Mouse (Mus musculus) C2C12 (cell line): Measurements from ENCODE around the gene Rec114. TPM values are rescaled to one million over a fixed set of nuclear protein-coding genes. Genes with fewer than 3 reads are reported as not detected.

Experiments used
- H3K27me3 ChIP-seq: one replicate; pipeline ENCODE4 v1.6.1; 2011; ENCODE audit not compliant: control insufficient read depth, insufficient read depth, insufficient read length
- H3K36me3 ChIP-seq: one replicate; pipeline ENCODE4 v1.6.1; 2011; ENCODE audit not compliant: control insufficient read depth, insufficient read depth
- H3K4me3 ChIP-seq: one replicate; pipeline ENCODE4 v1.5.1; 2011; ENCODE audit warnings: mild to moderate bottlenecking, control low read depth; ENCODE audit not compliant: poor library complexity, insufficient read depth, severe bottlenecking
- H3K79me2 ChIP-seq: one replicate; pipeline ENCODE4 v1.6.1; 2011; ENCODE audit not compliant: control insufficient read depth, insufficient read depth
- H3K79me3 ChIP-seq: one replicate; pipeline ENCODE4 v1.6.1; 2011; ENCODE audit warnings: low read depth, control low read depth
- H3ac ChIP-seq: one replicate; pipeline ENCODE3; 2011; ENCODE audit warnings: low read depth; ENCODE audit not compliant: control insufficient read depth, insufficient read length
- CEBPB ChIP-seq: IDR thresholded peaks from one replicate; pipeline ENCODE4 v1.6.1; 2011; ENCODE audit warnings: low read depth, mild to moderate bottlenecking, control low read depth, moderate library complexity
- CTCF ChIP-seq: IDR thresholded peaks from one replicate; pipeline ENCODE4 v1.5.1; 2011; ENCODE audit not compliant: control insufficient read depth, insufficient read depth, insufficient read length
- FOSL1 ChIP-seq: IDR thresholded peaks from one replicate; pipeline ENCODE4 v1.8.0; 2011; ENCODE audit warnings: mild to moderate bottlenecking, low read length; ENCODE audit not compliant: poor library complexity, insufficient read depth, severe bottlenecking
- MAX ChIP-seq: IDR thresholded peaks from one replicate; pipeline ENCODE4 v1.6.1; 2011; ENCODE audit warnings: mild to moderate bottlenecking, control low read depth
- MYOD1 ChIP-seq: IDR thresholded peaks from one replicate; pipeline ENCODE4 v1.6.1; 2011; ENCODE audit warnings: low read depth; ENCODE audit not compliant: control insufficient read depth, insufficient read length
- MYOG ChIP-seq: IDR thresholded peaks from one replicate; pipeline ENCODE4 v1.6.1; 2011; ENCODE audit not compliant: control insufficient read depth, insufficient read length; ENCODE audit errors: extremely low read depth
- USF1 ChIP-seq: IDR thresholded peaks from one replicate; pipeline ENCODE4 v1.6.1; 2011; ENCODE audit warnings: low read depth, mild to moderate bottlenecking, control low read depth, moderate library complexity
- polyA plus RNA-seq: library from polyadenylated mRNA; unstranded; fragments of >200 nt; fragmentation: generic; extraction: Trizol; gene quantifications from one replicate; pipeline ENCODE4 v1.2.1, GENCODE M21; 2012; ENCODE audit warnings: missing spikeins

Rec114 gene
- polyA plus RNA-seq, 1 experiment, result 1.1 TPM

DNA sequence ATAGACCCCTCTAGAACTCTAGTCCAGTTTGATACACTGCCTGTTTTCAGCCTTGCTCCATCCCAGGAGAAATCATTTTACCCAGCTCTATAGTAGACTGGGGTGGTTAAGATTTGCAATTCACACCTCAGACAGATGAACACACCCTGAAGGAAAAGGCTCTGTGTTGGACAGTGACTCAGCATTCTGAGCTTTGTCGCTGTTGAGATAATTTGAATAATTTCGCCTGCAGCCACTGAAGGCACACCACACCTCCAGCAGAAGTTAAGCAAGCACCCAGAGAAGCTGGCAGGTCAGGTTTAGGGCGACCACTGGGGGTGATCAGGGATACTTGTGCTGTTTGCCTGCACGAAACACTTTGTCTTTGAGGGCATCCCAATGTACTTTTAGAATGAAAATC, 4.4 kb upstream of the Rec114 start:
- no peak overlapping the region for H3ac ChIP-seq
- no peak overlapping the region for H3K4me3 ChIP-seq
- H3K79me2 ChIP-seq, result no peaks in the 10 kb centered on the region
- TF ChIP-seq MAX (no peak), CTCF (no peak), FOSL1 (no peak), MYOD1 (no peak)
- H3K27me3 ChIP-seq, result no peaks in the 10 kb centered on the region
- H3K36me3 ChIP-seq, result no peaks in the 10 kb centered on the region
- H3K79me3 ChIP-seq, result no peaks in the 10 kb centered on the region

DNA sequence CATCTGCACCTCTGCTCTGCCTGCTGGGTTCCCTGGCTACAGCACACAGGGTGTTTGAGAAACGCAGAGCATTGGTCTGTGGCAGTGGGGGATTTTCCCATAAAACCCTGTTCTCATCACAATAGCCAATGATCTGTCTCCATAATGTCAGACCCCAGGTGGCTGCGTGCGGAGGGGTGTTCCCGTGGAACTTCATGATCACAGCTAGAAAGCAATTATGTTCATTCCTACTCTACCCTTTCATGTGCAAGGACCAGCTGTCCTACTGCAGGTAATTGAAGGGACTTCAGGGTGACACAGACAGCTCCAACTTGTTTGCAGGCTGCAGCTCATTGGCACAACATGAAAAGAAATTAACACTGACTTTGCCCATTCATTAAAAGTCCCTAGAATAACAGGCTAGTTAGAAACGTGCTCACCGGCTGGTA, 3.6 kb upstream of the Rec114 start:
- Histone ChIP-seq H3ac (no peak overlapping the region), H3K79me3 (no peaks in the 10 kb centered on the region), H3K27me3 (no peaks in the 10 kb centered on the region), H3K4me3 (no peak overlapping the region), H3K79me2 (no peaks in the 10 kb centered on the region), H3K36me3 (no peaks in the 10 kb centered on the region)
- TF ChIP-seq CEBPB (no peak), MYOG (no peak), FOSL1 (no peak), MAX (no peak), MYOD1 (no peak), CTCF (no peak), USF1 (no peak)

DNA sequence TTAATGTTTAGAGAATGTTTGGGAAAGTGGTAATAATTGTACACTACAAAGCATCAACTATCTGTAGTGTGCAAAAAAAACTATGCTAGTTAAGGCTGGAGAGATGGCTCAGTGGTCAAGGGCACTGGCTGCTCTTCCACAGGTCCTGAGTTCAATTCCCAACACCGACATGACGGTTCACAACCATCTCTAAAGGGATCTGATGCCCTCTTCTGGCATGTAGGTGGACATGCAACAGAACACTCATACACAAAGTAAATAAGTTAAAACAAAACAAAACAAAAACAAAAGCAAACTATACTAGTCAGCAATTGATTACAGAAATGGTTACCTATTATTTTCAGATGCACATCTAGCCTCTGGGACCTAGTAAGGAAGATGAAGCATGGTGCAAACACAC, 1.1 kb downstream of the Rec114 start:
- Histone ChIP-seq H3ac (no peak overlapping the region), H3K27me3 (no peaks in the 10 kb centered on the region), H3K4me3 (no peak overlapping the region), H3K36me3 (no peaks in the 10 kb centered on the region), H3K79me3 (no peaks in the 10 kb centered on the region), H3K79me2 (no peaks in the 10 kb centered on the region)
- TF ChIP-seq MAX (no peak), MYOD1 (no peak), CTCF (no peak), MYOG (no peak), FOSL1 (no peak), USF1 (no peak), CEBPB (no peak)

DNA sequence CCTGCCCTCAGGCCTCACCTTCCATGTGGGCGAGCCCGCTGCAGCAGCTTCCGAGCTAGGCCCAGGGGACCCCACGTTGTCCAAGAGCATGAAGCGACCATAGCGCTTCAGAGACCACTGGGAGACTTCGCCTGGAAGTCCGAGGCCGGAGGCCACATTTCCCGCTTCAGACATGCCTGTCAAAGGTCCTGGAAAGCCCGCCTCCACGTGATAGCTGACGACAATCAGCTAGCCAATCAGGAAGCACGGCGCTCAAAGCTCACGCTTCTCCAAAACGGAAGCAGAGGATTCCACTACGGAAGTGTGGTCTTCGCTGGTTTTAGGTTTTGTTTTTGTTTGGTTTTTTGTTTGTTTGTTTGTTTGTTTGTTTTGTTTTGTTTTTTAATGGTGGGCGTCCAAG, 2.4 kb downstream of the Rec114 start:
- TF ChIP-seq FOSL1 (no peak), MYOD1 (no peak)
- no peaks in the 10 kb centered on the region for H3K36me3 ChIP-seq
- no peak overlapping the region for H3K4me3 ChIP-seq

DNA sequence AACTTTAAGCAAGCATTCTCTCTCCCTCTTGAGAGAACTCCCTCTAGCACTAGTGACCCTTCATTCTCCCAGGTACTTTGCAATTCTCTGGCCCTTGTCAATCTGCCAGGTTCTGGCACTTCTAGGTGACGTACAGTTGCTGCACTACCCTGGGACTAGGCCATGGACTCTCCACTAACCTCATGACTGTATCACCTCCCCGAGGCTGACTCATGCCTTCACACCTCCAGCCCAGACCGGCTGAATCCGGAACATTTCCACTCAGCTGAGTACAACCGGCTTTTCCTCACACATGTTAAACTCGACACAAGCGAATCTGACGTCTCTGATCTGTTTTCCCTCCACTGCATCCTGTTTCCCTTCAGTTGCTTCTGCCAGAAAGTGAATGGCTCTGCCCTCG, 4.0 kb downstream of the Rec114 start:
- H3K27me3 ChIP-seq, result no peaks in the 10 kb centered on the region
- H3K79me2 ChIP-seq, result no peaks in the 10 kb centered on the region
- H3K36me3 ChIP-seq, result no peaks in the 10 kb centered on the region
- H3K79me3 ChIP-seq, result no peaks in the 10 kb centered on the region
- no peak overlapping the region for H3ac ChIP-seq
- no peak for TF ChIP-seq MAX
- TF ChIP-seq CEBPB, result no peak
- TF ChIP-seq USF1, result no peak
- no peak for TF ChIP-seq FOSL1
- TF ChIP-seq MYOG, result no peak
- TF ChIP-seq MYOD1, result no peak
- TF ChIP-seq CTCF, result no peak
- H3K4me3 ChIP-seq, result no peak overlapping the region

More for the DNA sequence above, 2.4 kb downstream of the Rec114 start:
- Histone ChIP-seq H3ac (no peak overlapping the region), H3K79me2 (no peaks in the 10 kb centered on the region), H3K79me3 (no peaks in the 10 kb centered on the region), H3K27me3 (no peaks in the 10 kb centered on the region)

DNA sequence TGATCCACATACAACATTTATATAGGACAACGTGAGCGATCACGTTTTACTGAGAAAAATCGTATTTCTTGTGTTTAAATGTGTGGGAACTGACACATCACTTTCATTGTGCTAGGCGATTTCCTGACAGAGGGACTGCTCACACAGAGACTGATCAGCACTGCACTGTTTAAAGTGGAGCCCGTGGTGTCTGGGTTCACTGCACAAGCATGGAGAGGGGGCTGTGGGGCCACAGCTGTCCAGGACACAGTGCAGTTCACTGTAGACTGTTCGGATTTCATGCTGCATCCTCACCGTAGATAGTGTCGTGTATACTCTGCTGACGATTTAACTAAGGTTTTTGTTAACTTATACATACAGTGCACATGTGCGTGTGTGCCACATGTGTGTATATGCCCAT, 20.6 kb downstream of the Rec114 start:
- TF ChIP-seq USF1, result no peak
- no peak for TF ChIP-seq MYOD1
- TF ChIP-seq CEBPB, result no peak
- TF ChIP-seq FOSL1, result no peak
- no peak for TF ChIP-seq CTCF
- TF ChIP-seq MAX, result no peak
- no peak for TF ChIP-seq MYOG

DNA sequence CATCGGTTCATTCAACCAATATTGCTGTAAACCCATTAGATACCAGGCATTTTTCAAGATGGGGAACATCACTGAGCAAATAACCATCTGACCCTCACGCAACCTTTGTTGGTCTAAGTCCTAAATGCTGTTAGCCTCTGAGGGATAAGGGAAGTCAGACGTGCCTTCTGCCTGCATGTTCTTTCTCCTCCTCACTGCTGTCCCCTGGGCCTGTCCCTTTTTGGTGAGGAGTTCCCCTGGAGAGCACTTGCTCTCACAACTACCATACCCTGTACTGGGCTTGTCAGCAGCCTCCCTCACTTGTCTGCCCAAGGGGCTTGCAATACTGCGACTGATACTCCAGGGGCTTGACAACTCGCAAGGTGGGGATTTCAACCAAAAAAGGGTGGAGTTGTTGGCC, 21.6 kb downstream of the Rec114 start:
- H3K27me3 ChIP-seq, result no peaks in the 10 kb centered on the region
- no peaks in the 10 kb centered on the region for H3K79me3 ChIP-seq
- H3K4me3 ChIP-seq, result no peak overlapping the region
- H3ac ChIP-seq, result no peak overlapping the region
- TF ChIP-seq USF1 (no peak), MAX (no peak), FOSL1 (no peak), MYOG (no peak), MYOD1 (no peak), CTCF (no peak), CEBPB (no peak)
- no peaks in the 10 kb centered on the region for H3K36me3 ChIP-seq
- H3K79me2 ChIP-seq, result no peaks in the 10 kb centered on the region

More for the DNA sequence above, 20.6 kb downstream of the Rec114 start:
- Histone ChIP-seq H3K27me3 (no peaks in the 10 kb centered on the region), H3K4me3 (no peak overlapping the region), H3K79me3 (no peaks in the 10 kb centered on the region), H3ac (no peak overlapping the region), H3K79me2 (no peaks in the 10 kb centered on the region), H3K36me3 (no peaks in the 10 kb centered on the region)
